Mouse (Mus musculus) cerebellum, postnatal 4 days (tissue): ENCODE results near the gene Mmp8.

Experiments used
- DNase-seq, 2 experiments: peaks; one replicate each; pipeline ENCODE4 v3.0.0; 2022; ENCODE audit warnings: low spot score in 2 of 2, mixed read lengths in 1 of 2

The Mmp8 gene

DNA sequence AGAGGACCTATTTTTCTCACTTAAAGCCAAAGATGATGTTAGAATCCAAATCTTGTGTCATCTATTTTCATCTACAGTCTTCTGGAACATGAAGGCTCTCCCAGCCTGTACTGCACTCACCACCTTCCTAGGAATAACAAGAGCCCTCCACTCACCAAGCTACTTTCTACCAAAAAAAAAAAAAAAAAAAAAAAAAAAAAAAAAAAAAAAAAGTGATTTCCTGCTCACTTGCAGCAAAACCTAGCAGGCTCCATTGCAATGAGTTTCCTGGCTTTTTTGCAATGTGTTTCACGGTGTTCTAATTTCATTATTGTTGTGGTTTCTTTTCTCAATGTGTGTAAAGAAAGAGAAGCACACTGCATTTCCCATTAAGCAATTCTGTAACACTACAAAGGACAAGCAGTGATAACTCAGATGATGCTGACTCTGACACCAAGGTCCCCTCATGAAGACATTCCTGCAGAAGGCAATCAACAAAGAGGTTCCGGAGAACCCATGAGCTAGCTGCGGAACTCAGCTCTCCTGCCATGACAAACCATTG is 35.1 kb downstream of the Mmp8 start:
- no peak for DNase-seq

DNA sequence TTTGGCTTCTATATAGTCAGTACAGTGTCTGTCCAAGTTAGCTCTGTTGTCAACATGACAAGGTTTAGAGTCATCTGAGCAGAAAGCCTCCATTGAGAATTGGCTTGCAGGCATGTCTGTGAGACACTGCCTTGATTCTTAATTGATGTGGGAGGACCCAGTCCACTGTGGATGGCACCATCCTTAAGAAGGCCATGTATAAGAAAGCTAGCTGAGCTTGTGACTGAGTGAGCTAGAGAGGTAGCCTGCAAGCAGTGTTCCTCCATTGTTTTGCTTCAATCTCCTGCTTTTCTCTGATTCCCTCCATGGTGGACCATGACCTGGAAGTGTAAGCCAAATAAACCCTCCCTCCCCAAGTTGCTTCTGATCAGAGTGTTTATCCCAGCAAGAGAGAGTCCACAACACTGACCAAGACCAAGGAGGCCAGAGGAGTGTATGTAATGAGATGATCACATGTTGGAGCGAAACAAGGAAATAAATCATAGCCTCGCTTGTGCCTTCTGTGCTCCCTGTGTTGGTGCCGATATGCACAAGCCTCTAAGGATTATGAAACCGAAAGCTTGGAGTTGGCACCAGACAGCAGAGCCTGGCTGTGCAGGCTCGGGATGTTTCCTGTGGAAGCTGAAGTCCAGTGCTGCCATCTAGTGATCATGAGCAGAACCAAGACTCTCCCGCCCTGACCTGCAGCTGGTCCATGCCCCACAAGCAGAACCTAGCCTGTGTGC is 36.7 kb downstream of the Mmp8 start:
- peak; percentile 62 to 72 for DNase-seq

DNA sequence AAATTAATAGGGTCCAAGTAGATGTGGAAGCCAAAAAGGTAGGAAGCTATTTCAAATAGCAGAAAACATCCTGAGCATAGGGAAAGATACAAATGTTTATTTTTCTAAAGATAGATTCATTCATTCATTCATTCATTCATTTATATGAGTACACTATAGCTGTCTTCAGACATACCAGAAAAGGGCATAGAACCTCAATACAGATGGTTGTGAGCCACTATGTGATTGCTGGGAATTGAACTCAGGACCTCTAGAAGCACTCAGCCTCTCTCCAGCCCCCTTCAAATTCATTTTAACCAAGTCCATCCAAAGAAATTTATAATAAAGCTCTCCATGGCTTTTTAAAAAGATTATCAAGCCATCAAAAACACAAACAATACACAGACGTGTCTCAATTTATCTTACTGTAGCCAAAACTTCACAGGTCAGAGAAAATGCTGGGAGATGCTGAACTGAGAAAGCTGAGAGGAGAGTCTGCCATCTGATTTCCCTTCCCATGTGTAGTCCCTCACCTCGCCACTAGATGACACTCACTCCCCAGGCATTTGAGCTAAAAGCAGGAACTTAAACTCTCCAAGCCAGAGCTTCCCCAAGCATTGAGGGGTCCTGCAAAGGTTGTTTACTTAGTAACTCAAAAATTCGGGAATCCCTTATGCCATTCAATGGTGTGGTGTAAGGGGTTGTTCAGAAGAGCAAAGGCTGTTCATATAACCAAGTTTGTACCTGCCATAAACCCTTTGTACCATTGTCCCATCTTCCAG is 44.9 kb downstream of the Mmp8 start:
- peak; percentile 65 to 78 for DNase-seq

DNA sequence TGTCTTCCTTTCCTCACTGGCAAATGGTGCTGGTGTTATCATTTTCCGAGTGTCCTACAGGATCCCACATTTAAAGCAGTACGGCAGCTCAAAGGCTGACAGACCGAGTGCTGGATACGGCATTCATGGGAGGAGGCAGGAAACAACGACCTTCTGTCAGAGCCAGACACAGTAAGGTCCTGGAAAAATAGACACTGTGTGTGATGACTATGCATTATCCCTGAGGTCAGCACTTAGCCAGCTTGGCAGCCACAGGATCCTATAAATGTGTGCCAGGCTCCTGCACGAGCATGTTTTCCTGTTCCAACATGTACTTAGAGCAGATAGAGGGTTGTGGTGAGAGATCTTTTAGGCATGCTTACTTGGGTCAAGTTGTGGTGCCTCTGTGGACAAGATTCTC is 45.7 kb downstream of the Mmp8 start:
- DNase-seq = no peak

DNA sequence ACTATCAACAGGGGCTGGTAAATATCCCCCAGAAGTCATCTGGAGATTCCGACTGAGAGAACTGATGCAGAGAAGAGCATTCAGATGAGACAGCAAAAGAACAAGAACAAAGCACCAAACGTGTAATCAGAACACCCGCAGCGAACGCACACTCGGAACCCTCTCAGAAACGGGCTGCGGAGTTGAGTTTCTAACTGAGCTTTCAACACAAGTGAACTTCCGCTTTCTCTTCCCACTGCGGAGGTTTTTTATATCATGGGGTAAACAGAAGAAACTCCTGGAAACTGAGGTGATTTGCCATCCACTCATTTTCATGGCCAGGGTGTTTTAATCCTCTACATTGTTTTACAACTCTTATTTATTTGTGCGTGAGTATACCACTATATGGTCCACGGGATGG is 47.4 kb downstream of the Mmp8 start:
- DNase-seq = no peak
